Mouse (Mus musculus): ENCODE measurements around the gene Barhl1. TPM values are rescaled to one million over a fixed set of nuclear protein-coding genes. Genes with fewer than 3 reads are reported as not detected.

Gene Barhl1
- total RNA-seq (2023): not detected

DNA sequence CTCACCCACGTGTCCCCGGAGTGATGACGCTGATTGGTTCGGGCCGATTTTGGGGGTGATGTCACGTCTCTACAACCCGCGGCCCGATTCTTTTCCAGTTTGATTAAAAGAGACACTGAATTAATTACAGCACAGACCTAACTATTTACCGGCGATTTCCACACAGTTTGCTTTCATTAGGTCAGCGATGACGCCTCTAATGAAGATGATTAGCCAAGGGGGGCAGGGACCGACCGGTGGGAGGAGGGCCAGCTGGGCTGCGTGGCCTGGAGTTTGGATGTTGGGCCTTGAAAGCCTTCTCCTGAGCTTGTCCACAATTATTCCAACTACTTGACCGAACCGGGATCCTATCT lies at the start of gene Barhl1:
Gene Barhl1, minus strand, starts transcription at position 156 of the 353 bp plus-strand sequence.

Other genes with a start within 250 kb of the Barhl1 start
- 10 to 100 TPM; 20.1 to 23.1 TPM for gene Spaca9, start 216.9 kb downstream of the Barhl1 start, total RNA-seq (2023)
- gene Ak8, start 216.5 kb downstream of the Barhl1 start, total RNA-seq (2023): 1 to 10 TPM; 4.6 to 5.4 TPM
- gene Gtf3c4, start 76.3 kb downstream of the Barhl1 start, total RNA-seq (2023): 1 to 10 TPM; 8.6 to 9.9 TPM
- 1 to 10 TPM; 7.4 to 8.2 TPM for gene Ddx31, start 76.3 kb downstream of the Barhl1 start, total RNA-seq (2023)
- gene Cfap77, start 138.4 kb upstream of the Barhl1 start, total RNA-seq (2023): not detected
- gene Ttf1, start 143.6 kb upstream of the Barhl1 start, total RNA-seq (2023): 10 to 100 TPM; 14.3 to 16.6 TPM
- gene Setx, start 207.5 kb upstream of the Barhl1 start, total RNA-seq (2023): 10 to 100 TPM; 34.4 to 35.7 TPM